Mouse (Mus musculus) cerebellum, adult 2 months (tissue): ENCODE data around the gene Cfap57.
A peak's percentile ranks its signal among the peaks of the same experiment; 100 is the strongest.

Experiments
- CTCF ChIP-seq: fragments of 200-500 bp; IDR thresholded peaks from 2 replicates; pipeline ENCODE4 v1.5.1; 2011; ENCODE audit warnings: low read depth, mild to moderate bottlenecking, control low read depth, low read length, moderate library complexity, borderline replicate concordance; ENCODE audit not compliant: insufficient read depth
- POLR2A ChIP-seq: fragments of 200-500 bp; IDR thresholded peaks from 2 replicates; pipeline ENCODE4 v1.6.1; 2011; ENCODE audit warnings: low read length, control low read depth, borderline replicate concordance; ENCODE audit not compliant: insufficient read depth

- TF ChIP-seq CTCF (peak; percentile 47; the same call in 1 of the 2 replicates), POLR2A (no peak)
These were observed 54.4 kb downstream of the Cfap57 start for GRCm38 (mm10) chr4:118566161-118566676.
